Mouse (Mus musculus): ENCODE measurements around the gene Tgm7.
A peak's percentile ranks its signal among the peaks of the same experiment; 100 is the strongest.

- TF ChIP-seq POLR2A (IDR thresholded peaks at IDR 0.05; ENCODE audit: extremely low read depth, insufficient read depth, low read length), result no peak
- peak; percentile 48 for TF ChIP-seq CTCF (IDR thresholded peaks at IDR 0.05; ENCODE audit: low read depth, low read length)
Observed at GRCm38 (mm10) chr2:121102051-121102450, 7.5 kb downstream of the Tgm7 start.

Data from liver, adult 2 months (tissue).